8 mouse cellular contexts compared by ENCODE assay signal in genomic region chr9:44723521-44724041, GRCm38 (mm10). TPM values are rescaled to one million over a fixed set of nuclear protein-coding genes. Genes with fewer than 3 reads are reported as not detected.
A peak's percentile ranks its signal among the peaks of the same experiment; 100 is the strongest.
DNase-seq lines count a peak whose midpoint lies in the region; ATAC-seq and TF ChIP-seq lines count a peak whose summit lies in the region.
"Had no signal": no experiment of that assay in that cellular context is flagged by ENCODE, and none has a peak within 500 bp of the region (broad histone marks: within the 10 kb centered on the region; RNA-seq: fewer than 3 reads in every experiment).

No protein-coding gene starts in this region.

- no peaks in the 10 kb centered on the region for H3K9me3 ChIP-seq in lung, embryonic 16.5 days (ENCODE audit: control insufficient read depth, low read length)
- H3K9me3 ChIP-seq in forebrain, embryonic 13.5 days (replicated peaks), result no peaks in the 10 kb centered on the region
- H3K9me3 ChIP-seq in hindbrain, postnatal 0 days (ENCODE audit: low read length), result no peaks in the 10 kb centered on the region
- H3K9me3 ChIP-seq in neural tube, embryonic 15.5 days (replicated peaks), result no peaks in the 10 kb centered on the region

- no peaks in the 10 kb centered on the region for H3K27me3 ChIP-seq in lung, embryonic 16.5 days (ENCODE audit: control insufficient read depth, insufficient read depth, low read depth, low read length)
- no peaks in the 10 kb centered on the region for H3K27me3 ChIP-seq in forebrain, embryonic 13.5 days
- H3K27me3 ChIP-seq in hindbrain, postnatal 0 days (ENCODE audit: insufficient read depth, low read length), result no peaks in the 10 kb centered on the region
- H3K27me3 ChIP-seq in neural tube, embryonic 15.5 days (replicated peaks), result no peaks in the 10 kb centered on the region

- H3K4me3 ChIP-seq in lung, embryonic 16.5 days (ENCODE audit: low read length), result no peak overlapping the region
- no peak overlapping the region for H3K4me3 ChIP-seq in forebrain, embryonic 13.5 days
- H3K4me3 ChIP-seq in hindbrain, postnatal 0 days (ENCODE audit: low read length), result no peak overlapping the region
- H3K4me3 ChIP-seq in neural tube, embryonic 15.5 days (replicated peaks), result no peak overlapping the region

- peak overlapping the region; percentile 81 for H3K27ac ChIP-seq in lung, embryonic 16.5 days (ENCODE audit: low read length)
- peak overlapping the region; percentile 68 for H3K27ac ChIP-seq in forebrain, embryonic 13.5 days
- peak overlapping the region; percentile 71 for H3K27ac ChIP-seq in hindbrain, postnatal 0 days
- H3K27ac ChIP-seq in neural tube, embryonic 15.5 days (replicated peaks), result peak overlapping the region; percentile 38

- WGBS in lung, embryonic 16.5 days, result 39% methylated on average over 11 of the region's 11 CpGs
- WGBS in forebrain, embryonic 13.5 days, result 63% methylated on average over 11 of the region's 11 CpGs
- WGBS in hindbrain, postnatal 0 days, result 33% methylated on average over 11 of the region's 11 CpGs
- 63% methylated on average over 11 of the region's 11 CpGs for WGBS in neural tube, embryonic 15.5 days

- H3K4me1 ChIP-seq in lung, embryonic 16.5 days (replicated peaks; ENCODE audit: control insufficient read depth, insufficient read depth, low read length), result peaks cover 54% of the 10 kb centered on the region
- peaks cover 74% of the 10 kb centered on the region for H3K4me1 ChIP-seq in forebrain, embryonic 13.5 days
- H3K4me1 ChIP-seq in hindbrain, postnatal 0 days (ENCODE audit: insufficient read depth, low read length), result peaks cover 57% of the 10 kb centered on the region
- peaks cover 77% of the 10 kb centered on the region for H3K4me1 ChIP-seq in neural tube, embryonic 15.5 days

- TF ChIP-seq CTCF in hindbrain, postnatal 0 days (IDR thresholded peaks at IDR 0.05; ENCODE audit: low read depth), result no peak

- no peak overlapping the region for H3K9ac ChIP-seq in lung, embryonic 16.5 days (ENCODE audit: low read length)
- H3K9ac ChIP-seq in forebrain, embryonic 13.5 days, result no peak overlapping the region
- H3K9ac ChIP-seq in hindbrain, postnatal 0 days (replicated peaks; ENCODE audit: low read length), result no peak overlapping the region
- no peak overlapping the region for H3K9ac ChIP-seq in neural tube, embryonic 15.5 days (replicated peaks)

- no peak overlapping the region for H3K4me2 ChIP-seq in lung, embryonic 16.5 days (ENCODE audit: low read depth, low read length)
- H3K4me2 ChIP-seq in forebrain, embryonic 13.5 days, result no peak overlapping the region
- H3K4me2 ChIP-seq in hindbrain, postnatal 0 days (ENCODE audit: low read depth, low read length), result no peak overlapping the region
- no peak overlapping the region for H3K4me2 ChIP-seq in neural tube, embryonic 15.5 days

- no peak for DNase-seq in lung, adult 18-20 months
- DNase-seq in hindbrain, postnatal 0 days (ENCODE audit: low spot score), result peak; percentile 70
- no peak for DNase-seq in spleen, adult 18-20 months
- no peak for DNase-seq in spleen, postnatal 4 days (ENCODE audit: low spot score in 2 of 2)

- no peak for ATAC-seq in lung, embryonic 16.5 days (ENCODE audit: low read depth)
- no peak for ATAC-seq in forebrain, embryonic 13.5 days
- no peak; the same call in 1 of the 2 replicates for ATAC-seq in hindbrain, postnatal 0 days
- ATAC-seq in neural tube, embryonic 15.5 days (ENCODE audit: low FRiP score), result no peak

- no peaks in the 10 kb centered on the region for H3K36me3 ChIP-seq in lung, embryonic 16.5 days (ENCODE audit: control insufficient read depth, insufficient read depth, low read length)
- no peaks in the 10 kb centered on the region for H3K36me3 ChIP-seq in forebrain, embryonic 13.5 days (ENCODE audit: poor library complexity, severe bottlenecking)
- H3K36me3 ChIP-seq in hindbrain, postnatal 0 days (ENCODE audit: insufficient read depth, low read length), result no peaks in the 10 kb centered on the region
- H3K36me3 ChIP-seq in neural tube, embryonic 15.5 days, result no peaks in the 10 kb centered on the region

RNA-seq across cellular contexts. Expression of gene Phldb1, which starts 11.4 kb away (rescaled TPM):
- polyA plus RNA-seq in lung, embryonic 16.5 days (2015; fragmentation: Nextera tagmentation; extraction: Ambion mirVana), result 26.4 and 28.1 TPM in 2 replicates
- polyA plus RNA-seq in forebrain, embryonic 13.5 days (2015; fragmentation: Nextera tagmentation; extraction: Ambion mirVana), result 36.4 and 40.9 TPM in 2 replicates
- total RNA-seq in hindbrain, postnatal 0 days (2014; rRNA removed), result 114 and 152 TPM in 2 replicates
- 31.9 and 35.3 TPM in 2 replicates for polyA plus RNA-seq in hindbrain, postnatal 0 days (2015; fragmentation: Nextera tagmentation; extraction: Ambion mirVana)
- polyA plus RNA-seq in neural tube, embryonic 15.5 days (2015; fragmentation: Nextera tagmentation; extraction: Ambion mirVana), result 30.2 and 36.1 TPM in 2 replicates

RNA-seq across cellular contexts. Expression of gene Arcn1, which starts 44.1 kb away (rescaled TPM):
- polyA plus RNA-seq in lung, embryonic 16.5 days (2015; fragmentation: Nextera tagmentation; extraction: Ambion mirVana), result 190 and 201 TPM in 2 replicates
- polyA plus RNA-seq in forebrain, embryonic 13.5 days (2015; fragmentation: Nextera tagmentation; extraction: Ambion mirVana), result 132 and 137 TPM in 2 replicates
- 77.1 and 88.4 TPM in 2 replicates for total RNA-seq in hindbrain, postnatal 0 days (2014; rRNA removed)
- 102 and 109 TPM in 2 replicates for polyA plus RNA-seq in hindbrain, postnatal 0 days (2015; fragmentation: Nextera tagmentation; extraction: Ambion mirVana)
- 135 and 145 TPM in 2 replicates for polyA plus RNA-seq in neural tube, embryonic 15.5 days (2015; fragmentation: Nextera tagmentation; extraction: Ambion mirVana)

RNA-seq across cellular contexts. Expression of gene Ift46, which starts 44.1 kb away (rescaled TPM):
- polyA plus RNA-seq in lung, embryonic 16.5 days (2015; fragmentation: Nextera tagmentation; extraction: Ambion mirVana), result 99.1 and 112 TPM in 2 replicates
- 154 and 164 TPM in 2 replicates for polyA plus RNA-seq in forebrain, embryonic 13.5 days (2015; fragmentation: Nextera tagmentation; extraction: Ambion mirVana)
- total RNA-seq in hindbrain, postnatal 0 days (2014; rRNA removed), result 56.0 and 61.6 TPM in 2 replicates
- polyA plus RNA-seq in hindbrain, postnatal 0 days (2015; fragmentation: Nextera tagmentation; extraction: Ambion mirVana), result 142 and 144 TPM in 2 replicates
- polyA plus RNA-seq in neural tube, embryonic 15.5 days (2015; fragmentation: Nextera tagmentation; extraction: Ambion mirVana), result 133 and 136 TPM in 2 replicates

RNA-seq across cellular contexts. Expression of gene Treh, which starts 50.5 kb away (rescaled TPM):
- polyA plus RNA-seq in lung, embryonic 16.5 days (2015; fragmentation: Nextera tagmentation; extraction: Ambion mirVana), result not detected in 2 replicates
- polyA plus RNA-seq in forebrain, embryonic 13.5 days (2015; fragmentation: Nextera tagmentation; extraction: Ambion mirVana), result not detected in 2 replicates
- total RNA-seq in hindbrain, postnatal 0 days (2014; rRNA removed), result not detected in 2 replicates
- polyA plus RNA-seq in hindbrain, postnatal 0 days (2015; fragmentation: Nextera tagmentation; extraction: Ambion mirVana), result not detected in 2 replicates
- not detected in 2 replicates for polyA plus RNA-seq in neural tube, embryonic 15.5 days (2015; fragmentation: Nextera tagmentation; extraction: Ambion mirVana)
- polyA plus RNA-seq: liver, embryonic 16.5 days had no signal
